Mouse (Mus musculus) layer of hippocampus, adult 11-12 months (tissue): ENCODE measurements at regions not wholly inside any gene's neighbourhood (a gene's known extent, or its start where the extent isn't known, plus 50 kb on each side); places are given as distances from the start of the nearest gene placed in this dataset.

Experiments
- DNase-seq: peaks from one replicate; pipeline ENCODE4 v3.0.0; 2022; ENCODE audit warnings: low spot score

DNA sequence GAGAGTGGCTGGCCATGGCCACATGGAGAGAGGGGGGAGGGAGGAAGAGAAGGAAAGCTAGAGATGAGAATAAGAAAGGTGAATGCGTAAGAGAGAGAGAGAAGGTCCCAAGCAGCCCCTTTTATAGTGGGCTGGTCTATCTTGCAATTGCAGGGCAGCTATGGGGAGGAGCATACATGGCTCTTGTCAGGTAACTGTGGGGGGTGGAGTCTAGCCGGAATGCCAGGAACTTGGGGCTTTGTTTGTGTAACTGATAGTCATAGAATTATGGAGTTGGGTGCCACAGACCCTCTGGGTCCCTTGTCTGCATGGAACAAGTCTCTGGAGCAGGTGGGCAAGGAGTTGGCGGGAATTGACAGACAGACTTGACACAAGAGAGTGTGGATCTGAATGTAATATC is 2151.8 kb downstream of the 4930444P10Rik start:
- DNase-seq, result no peak

- DNase-seq, result no peak
Measured at GRCm38 (mm10) chr1:13938344-13938743, 2154.8 kb downstream of the 4930444P10Rik start.

GRCm38 (mm10) chr1:13935938-13936491 is 2157.1 kb downstream of the 4930444P10Rik start:
- DNase-seq, result peak; percentile 5

GRCm38 (mm10) chr1:13928679-13929078 is 2164.4 kb downstream of the 4930444P10Rik start:
- DNase-seq, result no peak

GRCm38 (mm10) chr1:13927964-13928363 is 2165.2 kb downstream of the 4930444P10Rik start:
- DNase-seq, result no peak

GRCm38 (mm10) chr1:13925994-13926393 is 2167.1 kb downstream of the 4930444P10Rik start:
- no peak for DNase-seq

- DNase-seq, result no peak
Measured at GRCm38 (mm10) chr1:13915216-13915615, 2177.9 kb downstream of the 4930444P10Rik start.

- DNase-seq, result no peak
Measured at GRCm38 (mm10) chr1:13879126-13879525, 2214.0 kb downstream of the 4930444P10Rik start.

GRCm38 (mm10) chr1:13873925-13874324 is 2219.2 kb downstream of the 4930444P10Rik start:
- DNase-seq, result no peak

GRCm38 (mm10) chr1:13872536-13872935 is 2220.6 kb downstream of the 4930444P10Rik start:
- no peak for DNase-seq

- DNase-seq, result peak; percentile 9
Measured at GRCm38 (mm10) chr1:13870631-13871286, 2222.4 kb downstream of the 4930444P10Rik start.

DNA sequence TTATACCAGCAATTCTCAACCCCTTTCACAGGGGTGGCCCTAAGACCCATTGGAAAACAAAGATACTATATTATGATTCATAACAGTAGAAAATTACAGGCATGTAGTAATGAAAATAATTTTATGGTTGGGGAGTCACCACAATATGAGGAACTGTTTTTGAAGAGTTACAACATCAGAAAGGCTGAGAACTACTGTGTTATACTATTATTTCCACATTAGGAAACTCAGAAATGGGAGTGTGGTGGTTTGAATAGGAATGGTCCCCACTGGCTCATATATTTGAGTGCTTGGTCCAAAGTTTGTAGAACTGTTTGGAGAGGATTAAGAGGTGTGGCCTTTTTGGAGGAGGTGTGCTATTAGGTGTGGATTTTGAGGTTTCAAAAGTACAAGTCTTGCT is 2227.4 kb downstream of the 4930444P10Rik start:
- no peak for DNase-seq

- no peak for DNase-seq
Measured at GRCm38 (mm10) chr1:13863712-13864111, 2229.4 kb downstream of the 4930444P10Rik start.

- DNase-seq, result no peak
Measured at GRCm38 (mm10) chr1:13861070-13861511, 2232.0 kb downstream of the 4930444P10Rik start.

- DNase-seq, result no peak
Measured at GRCm38 (mm10) chr1:13860469-13860868, 2232.7 kb downstream of the 4930444P10Rik start.

- DNase-seq, result no peak
Measured at GRCm38 (mm10) chr1:13859723-13860122, 2233.4 kb downstream of the 4930444P10Rik start.

- no peak for DNase-seq
Measured at GRCm38 (mm10) chr1:13858371-13859018, 2234.6 kb downstream of the 4930444P10Rik start.

DNA sequence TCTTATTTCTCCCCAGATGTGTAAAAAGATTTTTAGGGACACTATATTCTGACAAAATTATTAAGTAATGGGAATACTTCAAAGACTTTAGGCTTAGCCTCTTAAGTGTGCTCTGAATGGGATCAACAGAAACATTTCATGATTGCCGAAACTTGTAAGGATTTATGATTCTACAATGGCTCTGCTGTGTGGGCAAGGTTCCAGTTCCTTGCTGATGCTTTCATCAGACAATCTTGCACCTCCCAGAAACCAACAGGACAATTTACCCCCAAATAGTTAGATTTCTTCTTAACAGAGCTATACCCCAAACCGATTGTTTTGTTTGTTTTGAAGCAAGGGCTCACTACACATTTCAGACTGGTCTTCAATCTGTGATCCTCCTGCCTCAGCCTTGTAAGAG is 2236.1 kb downstream of the 4930444P10Rik start:
- DNase-seq, result no peak

DNA sequence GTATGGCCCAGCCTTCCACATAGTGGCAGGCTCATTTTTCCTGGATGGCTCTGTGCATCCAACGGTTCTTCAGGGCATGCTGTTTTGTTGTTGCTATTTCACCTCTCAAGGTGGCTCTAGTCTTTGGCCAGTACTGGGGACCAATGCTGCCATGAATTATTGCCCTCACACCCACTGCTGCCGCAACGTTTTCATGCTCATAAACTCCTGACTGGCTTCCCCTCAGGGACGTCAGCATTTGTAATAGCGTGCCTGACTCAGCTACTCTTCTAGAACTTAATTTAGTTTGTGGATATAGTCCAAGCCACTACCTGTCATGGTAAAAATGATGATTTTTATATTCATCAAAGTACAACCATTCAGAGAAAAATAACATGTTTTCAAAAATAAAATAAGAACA is 2242.0 kb downstream of the 4930444P10Rik start:
- no peak for DNase-seq

DNA sequence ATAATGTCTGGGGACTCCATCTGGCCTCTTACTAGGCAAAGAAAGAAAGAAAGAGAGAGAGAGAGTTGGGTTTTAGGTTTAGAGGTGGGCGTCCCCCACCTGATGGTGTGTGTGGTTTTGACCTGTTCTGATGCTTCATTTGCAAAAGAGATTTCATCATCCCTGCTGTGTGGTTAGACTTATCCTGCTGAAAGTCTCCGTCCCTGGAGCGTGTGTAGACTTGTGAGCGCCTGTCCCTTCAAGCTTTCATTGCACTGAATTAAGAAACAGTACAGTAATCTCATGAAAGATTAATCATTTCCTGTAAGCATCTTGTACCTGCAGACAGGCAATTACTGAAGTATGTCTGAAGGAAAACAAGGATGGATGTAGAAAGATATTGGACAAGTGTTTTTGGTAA is 2244.1 kb downstream of the 4930444P10Rik start:
- no peak for DNase-seq

DNA sequence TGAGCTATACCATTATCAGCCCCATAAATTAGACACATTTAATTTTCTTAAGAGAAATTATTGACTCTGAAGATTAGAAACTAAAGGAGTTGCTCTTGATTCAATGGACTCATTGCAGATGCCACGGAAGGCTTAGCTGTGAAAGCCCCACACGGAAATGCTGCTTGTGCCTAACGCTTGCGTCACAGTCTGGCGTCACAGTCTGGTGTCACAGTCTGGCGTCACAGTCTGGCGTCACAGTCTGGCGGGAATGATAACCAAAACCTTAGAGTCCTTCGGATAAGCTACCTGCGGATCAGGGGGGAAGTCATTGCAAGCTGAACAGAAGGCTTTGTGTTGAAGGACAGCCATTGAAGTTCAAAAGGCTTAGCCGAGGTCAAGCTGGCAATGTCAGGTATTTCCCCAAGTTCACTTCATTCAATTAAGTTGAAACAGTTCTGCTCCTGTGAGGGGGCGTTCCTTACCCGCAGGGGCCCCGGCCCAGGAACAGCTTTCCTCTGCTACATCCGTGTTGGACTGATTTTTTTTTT is 2246.7 kb downstream of the 4930444P10Rik start:
- no peak for DNase-seq

DNA sequence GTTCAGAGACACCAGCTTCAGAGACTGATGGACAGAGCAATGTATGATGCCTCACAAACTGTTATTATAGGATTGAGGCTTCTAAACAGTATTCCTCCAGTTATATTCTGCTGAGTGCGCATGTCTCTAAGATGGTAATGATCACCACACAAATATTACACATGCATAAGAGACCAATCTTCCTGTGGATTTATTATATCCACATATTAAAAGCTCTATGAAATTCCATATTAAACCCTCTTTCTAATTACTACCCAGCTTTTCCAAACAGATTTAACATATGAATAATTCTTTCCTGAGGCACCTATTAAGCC is 2252.9 kb downstream of the 4930444P10Rik start:
- DNase-seq, result no peak

- DNase-seq, result peak; percentile 5
Measured at GRCm38 (mm10) chr1:13839619-13840308, 2253.4 kb downstream of the 4930444P10Rik start.
